ENCODE assay signal across 8 mouse cellular contexts in the genomic region with DNA sequence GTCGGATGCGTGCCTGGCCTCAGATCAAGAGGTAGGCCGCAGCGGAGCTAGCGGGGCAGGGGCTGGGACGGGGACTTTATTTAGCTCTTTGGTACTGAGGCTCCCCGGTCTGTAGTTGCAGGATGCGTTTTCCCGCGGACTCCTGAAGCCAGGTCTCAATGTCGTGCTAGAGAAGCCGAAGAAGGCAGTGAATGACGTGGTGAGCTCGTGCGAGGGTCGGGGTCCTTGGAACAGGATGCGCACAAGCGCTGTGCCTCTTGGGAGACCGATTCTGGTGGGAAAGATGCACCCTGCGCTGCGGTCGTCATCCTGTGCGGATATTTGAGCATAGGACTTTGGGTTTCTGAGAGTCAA. TPM values are rescaled to one million over a fixed set of nuclear protein-coding genes. Genes with fewer than 3 reads are reported as not detected.
A peak's percentile ranks its signal among the peaks of the same experiment; 100 is the strongest.
DNase-seq lines count a peak whose midpoint lies in the region; ATAC-seq and TF ChIP-seq lines count a peak whose summit lies in the region.

No protein-coding gene starts in this region.

- H3K27ac ChIP-seq in kidney, embryonic 15.5 days, result peak overlapping the region; percentile 54; the same call in 1 of the 2 replicates
- peak overlapping the region; percentile 21 for H3K27ac ChIP-seq in bone marrow macrophage, adult 2 months (ENCODE audit: insufficient read depth, low read depth, low read length)
- peak overlapping the region; percentile 40; the same call in 1 of the 2 replicates for H3K27ac ChIP-seq in hindbrain, embryonic 13.5 days
- 0 out of 2 replicates have a peak overlapping the region, but pooled peaks have one; percentile 20 for H3K27ac ChIP-seq in midbrain, embryonic 12.5 days (replicated peaks)

- H3K36me3 ChIP-seq in kidney, embryonic 15.5 days, result peaks cover 33% of the 10 kb centered on the region
- H3K36me3 ChIP-seq in hindbrain, embryonic 13.5 days, result peaks cover 33% of the 10 kb centered on the region
- peaks cover 32% of the 10 kb centered on the region for H3K36me3 ChIP-seq in midbrain, embryonic 12.5 days

- H3K9ac ChIP-seq in kidney, embryonic 15.5 days, result peak overlapping the region; percentile 65
- peak overlapping the region; percentile 79 for H3K9ac ChIP-seq in hindbrain, embryonic 13.5 days
- H3K9ac ChIP-seq in midbrain, embryonic 12.5 days (replicated peaks), result peak overlapping the region; percentile 76

- H3K4me2 ChIP-seq in kidney, embryonic 15.5 days, result peak overlapping the region; percentile 71
- peak overlapping the region; percentile 78 for H3K4me2 ChIP-seq in hindbrain, embryonic 13.5 days
- peak overlapping the region; percentile 88 for H3K4me2 ChIP-seq in midbrain, embryonic 12.5 days (replicated peaks)

- no peak for TF ChIP-seq POLR2A in bone marrow macrophage, adult 2 months (IDR thresholded peaks at IDR 0.05; ENCODE audit: borderline replicate concordance, low read depth, low read length)

- peak; percentile 53; the same call in 1 of the 2 replicates for ATAC-seq in kidney, embryonic 15.5 days (replicated peaks; ENCODE audit: low FRiP score)
- no peak; the same call in none of the 2 replicates for ATAC-seq in hindbrain, embryonic 13.5 days (ENCODE audit: low FRiP score)
- no peak for ATAC-seq in midbrain, embryonic 12.5 days (ENCODE audit: low FRiP score, low read depth)

- H3K4me3 ChIP-seq in kidney, embryonic 15.5 days (replicated peaks), result peak overlapping the region; percentile 84
- peak overlapping the region; percentile 98 for H3K4me3 ChIP-seq in bone marrow macrophage, adult 2 months (ENCODE audit: insufficient read depth, low read length)
- H3K4me3 ChIP-seq in hindbrain, embryonic 13.5 days, result peak overlapping the region; percentile 64
- peak overlapping the region; percentile 61 for H3K4me3 ChIP-seq in midbrain, embryonic 12.5 days

- TF ChIP-seq CTCF in bone marrow macrophage, adult 2 months (IDR thresholded peaks at IDR 0.05; ENCODE audit: low read depth, low read length), result no peak

- WGBS in kidney, embryonic 15.5 days, result under 1% methylated on average over 23 of the region's 23 CpGs
- WGBS in hindbrain, embryonic 13.5 days, result under 1% methylated on average over 23 of the region's 23 CpGs
- WGBS in midbrain, embryonic 12.5 days, result under 1% methylated on average over 23 of the region's 23 CpGs

- DNase-seq in kidney, adult 8-10 months, result no peak
- DNase-seq in thymus, postnatal 14 days, result no peak
- no peak for DNase-seq in MN1 (ENCODE audit: low spot score)
- no peak for DNase-seq in frontal cortex, postnatal 25 days (ENCODE audit: low spot score in 2 of 2)

- H3K9me3 ChIP-seq in kidney, embryonic 15.5 days (replicated peaks), result no peaks in the 10 kb centered on the region
- peaks cover 7% of the 10 kb centered on the region; the same call in 1 of the 2 replicates for H3K9me3 ChIP-seq in hindbrain, embryonic 13.5 days
- H3K9me3 ChIP-seq in midbrain, embryonic 12.5 days, result peaks cover 6% of the 10 kb centered on the region; the same call in 1 of the 2 replicates

- no peaks in the 10 kb centered on the region for H3K27me3 ChIP-seq in kidney, embryonic 15.5 days
- no peaks in the 10 kb centered on the region for H3K27me3 ChIP-seq in hindbrain, embryonic 13.5 days
- H3K27me3 ChIP-seq in midbrain, embryonic 12.5 days, result no peaks in the 10 kb centered on the region

- peaks cover 11% of the 10 kb centered on the region for H3K4me1 ChIP-seq in kidney, embryonic 15.5 days
- peaks cover 5% of the 10 kb centered on the region for H3K4me1 ChIP-seq in bone marrow macrophage, adult 2 months (ENCODE audit: control insufficient read depth, insufficient read depth, low read length)
- H3K4me1 ChIP-seq in hindbrain, embryonic 13.5 days (replicated peaks), result peaks cover 11% of the 10 kb centered on the region
- peaks cover 11% of the 10 kb centered on the region for H3K4me1 ChIP-seq in midbrain, embryonic 12.5 days

RNA-seq across cellular contexts. Expression of a gene that starts 0.3 kb away (rescaled TPM):
- 148 and 163 TPM in 2 replicates for polyA plus RNA-seq in kidney, embryonic 15.5 days (2015; fragmentation: Nextera tagmentation; extraction: Ambion mirVana)
- 27.3 and 36.7 TPM in 2 replicates for polyA plus RNA-seq in bone marrow macrophage, adult 2 months (2012; ENCODE audit: insufficient read depth, insufficient read length, missing spikeins)
- polyA plus RNA-seq in hindbrain, embryonic 13.5 days (2015; fragmentation: Nextera tagmentation; extraction: Ambion mirVana), result 106 and 121 TPM in 2 replicates
- 167 TPM in 2 replicates for polyA plus RNA-seq in midbrain, embryonic 12.5 days (2016; fragmentation: Nextera tagmentation; extraction: Ambion mirVana)

RNA-seq across cellular contexts. Expression of a gene that starts 0.4 kb away (rescaled TPM):
- polyA plus RNA-seq in kidney, embryonic 15.5 days (2015; fragmentation: Nextera tagmentation; extraction: Ambion mirVana), result 0.21 and 0.22 TPM in 2 replicates
- not detected in 2 replicates for polyA plus RNA-seq in bone marrow macrophage, adult 2 months (2012; ENCODE audit: insufficient read depth, insufficient read length, missing spikeins)
- 1.3 and 2.3 TPM in 2 replicates for polyA plus RNA-seq in hindbrain, embryonic 13.5 days (2015; fragmentation: Nextera tagmentation; extraction: Ambion mirVana)
- 0.92 and 1.5 TPM in 2 replicates for polyA plus RNA-seq in midbrain, embryonic 12.5 days (2016; fragmentation: Nextera tagmentation; extraction: Ambion mirVana)

RNA-seq across cellular contexts. Expression of a gene that starts 37.8 kb away (rescaled TPM):
- polyA plus RNA-seq in kidney, embryonic 15.5 days (2015; fragmentation: Nextera tagmentation; extraction: Ambion mirVana), result not detected in 2 replicates
- not detected in 2 replicates for polyA plus RNA-seq in bone marrow macrophage, adult 2 months (2012; ENCODE audit: insufficient read depth, insufficient read length, missing spikeins)
- polyA plus RNA-seq in hindbrain, embryonic 13.5 days (2015; fragmentation: Nextera tagmentation; extraction: Ambion mirVana), result not detected in 2 replicates
- polyA plus RNA-seq in midbrain, embryonic 12.5 days (2016; fragmentation: Nextera tagmentation; extraction: Ambion mirVana), result not detected in 2 replicates
